Mouse (Mus musculus) MEL (cell line): ENCODE results near the gene Pi4k2a. TPM values are rescaled to one million over a fixed set of nuclear protein-coding genes. Genes with fewer than 3 reads are reported as not detected.

ENCODE experiments used
- DNase-seq: peaks from one replicate; pipeline ENCODE4 v3.0.0; 2011; ENCODE audit warnings: low read depth, low spot score
- H3K27ac ChIP-seq: 2 replicates; pipeline ENCODE4 v1.5.1; 2012; ENCODE audit warnings: low read depth, mild to moderate bottlenecking, control low read depth, low read length, moderate library complexity; ENCODE audit not compliant: control insufficient read depth
- H3K27me3 ChIP-seq, 2 experiments: fragments of 150-350 bp in 1 of 2; sonication (generic) in 1 of 2; 2 replicates each; pipeline ENCODE4 v1.6.1; 2012; ENCODE audit warnings: low read length in 2 of 2, mild to moderate bottlenecking in 2 of 2, improper control_type of control experiment in 1 of 2, moderate library complexity in 1 of 2; ENCODE audit not compliant: insufficient read depth in 2 of 2, control insufficient read depth in 1 of 2
- H3K36me3 ChIP-seq, 2 experiments: 2 replicates each; pipeline ENCODE4 v1.6.1; 2012 to 2014; ENCODE audit warnings: low read length in 2 of 2, improper control_type of control experiment in 1 of 2, inconsistent platforms in 1 of 2, mild to moderate bottlenecking in 1 of 2; ENCODE audit not compliant: insufficient read depth in 2 of 2, control insufficient read depth in 1 of 2
- H3K4me1 ChIP-seq, 2 experiments: fragments of 150-350 bp in 1 of 2; sonication (generic) in 1 of 2; 2 replicates each; pipeline ENCODE4 v1.6.1; 2012; ENCODE audit warnings: low read length in 2 of 2, improper control_type of control experiment in 1 of 2, mild to moderate bottlenecking in 1 of 2; ENCODE audit not compliant: insufficient read depth in 2 of 2, control insufficient read depth in 1 of 2
- H3K4me3 ChIP-seq, 2 experiments: fragments of 150-350 bp in 1 of 2; sonication (generic) in 1 of 2; 2 replicates each; pipeline ENCODE4 v1.5.1; 2012; ENCODE audit warnings: low read depth in 2 of 2, low read length in 2 of 2, mild to moderate bottlenecking in 2 of 2, moderate library complexity in 2 of 2, control low read depth in 1 of 2, improper control_type of control experiment in 1 of 2; ENCODE audit not compliant: control insufficient read depth in 1 of 2, insufficient read depth in 1 of 2
- H3K79me2 ChIP-seq: 2 replicates; pipeline ENCODE4 v1.6.1; 2012; ENCODE audit warnings: mild to moderate bottlenecking, low read length, moderate library complexity; ENCODE audit not compliant: control insufficient read depth, poor library complexity, insufficient read depth
- H3K9ac ChIP-seq: 2 replicates; pipeline ENCODE4 v1.6.1; 2012; ENCODE audit warnings: low read depth, mild to moderate bottlenecking, control low read depth, low read length, moderate library complexity; ENCODE audit not compliant: control insufficient read depth, poor library complexity, severe bottlenecking
- H3K9me3 ChIP-seq: fragments of 150-350 bp; sonication (generic); replicated peaks from 2 replicates; pipeline ENCODE4 v1.6.1; 2012; ENCODE audit warnings: mild to moderate bottlenecking, low read length, improper control_type of control experiment, moderate library complexity; ENCODE audit not compliant: insufficient read depth
- CHD1 ChIP-seq: IDR thresholded peaks from 2 replicates; pipeline ENCODE4 v1.6.1; 2012; ENCODE audit warnings: low read depth, mild to moderate bottlenecking, inconsistent platforms, low read length, improper control_type of control experiment
- CHD2 ChIP-seq: IDR thresholded peaks from 2 replicates; pipeline ENCODE4 v1.6.1; 2011; ENCODE audit warnings: low read length, improper control_type of control experiment
- E2F4 ChIP-seq: IDR thresholded peaks from 2 replicates; pipeline ENCODE4 v1.6.1; 2011; ENCODE audit warnings: low read depth, low read length, improper control_type of control experiment, borderline replicate concordance
- ELF1 ChIP-seq: IDR thresholded peaks from 2 replicates; pipeline ENCODE4 v1.6.1; 2014; ENCODE audit warnings: low read depth, mild to moderate bottlenecking, inconsistent platforms, low read length, improper control_type of control experiment, moderate library complexity
- ETS1 ChIP-seq: IDR thresholded peaks from 2 replicates; pipeline ENCODE4 v1.6.1; 2012; ENCODE audit warnings: low read depth, mild to moderate bottlenecking, inconsistent platforms, low read length, improper control_type of control experiment, moderate library complexity
- GABPA ChIP-seq: IDR thresholded peaks from 2 replicates; pipeline ENCODE4 v1.6.1; 2012; ENCODE audit warnings: low read depth, mild to moderate bottlenecking, inconsistent platforms, low read length, improper control_type of control experiment, moderate library complexity
- KAT2A ChIP-seq: conservative IDR thresholded peaks from 2 replicates; pipeline ENCODE4 v1.6.1; 2012; ENCODE audit warnings: low read depth, low read length, improper control_type of control experiment, inconsistent platforms
- MAFK ChIP-seq: IDR thresholded peaks from 2 replicates; pipeline ENCODE4 v1.6.1; 2011; ENCODE audit warnings: low read depth, mild to moderate bottlenecking, low read length, improper control_type of control experiment, borderline replicate concordance
- MAX ChIP-seq: IDR thresholded peaks from 2 replicates; pipeline ENCODE4 v1.6.1; 2011; ENCODE audit warnings: low read length, improper control_type of control experiment
- MEF2A ChIP-seq: IDR thresholded peaks from 2 replicates; pipeline ENCODE4 v1.6.1; 2014; ENCODE audit warnings: low read depth, mild to moderate bottlenecking, inconsistent platforms, low read length, improper control_type of control experiment; ENCODE audit not compliant: poor library complexity, insufficient replicate concordance, severe bottlenecking; ENCODE audit errors: extremely low read depth
- MXI1 ChIP-seq: IDR thresholded peaks from 2 replicates; pipeline ENCODE4 v1.6.1; 2011; ENCODE audit warnings: mild to moderate bottlenecking, low read depth, low read length, improper control_type of control experiment
- MYB ChIP-seq: IDR thresholded peaks from 2 replicates; pipeline ENCODE4 v1.6.1; 2011; ENCODE audit warnings: mild to moderate bottlenecking, low read depth, low read length, improper control_type of control experiment
- MYC ChIP-seq: IDR thresholded peaks from 2 replicates; pipeline ENCODE4 v1.6.1; 2011; ENCODE audit warnings: low read depth, mild to moderate bottlenecking, low read length, improper control_type of control experiment, moderate library complexity
- NRF1 ChIP-seq: IDR thresholded peaks from 2 replicates; pipeline ENCODE4 v1.6.1; 2014; ENCODE audit warnings: low read depth, mild to moderate bottlenecking, inconsistent platforms, low read length, improper control_type of control experiment, moderate library complexity; ENCODE audit not compliant: poor library complexity, insufficient read depth, severe bottlenecking
- RAD21 ChIP-seq: IDR thresholded peaks from 2 replicates; pipeline ENCODE4 v1.6.1; 2011; ENCODE audit warnings: mild to moderate bottlenecking, low read depth, low read length, improper control_type of control experiment
- RCOR1 ChIP-seq: IDR thresholded peaks from 2 replicates; pipeline ENCODE4 v1.6.1; 2012; ENCODE audit warnings: low read depth, mild to moderate bottlenecking, inconsistent platforms, low read length, improper control_type of control experiment
- SMC3 ChIP-seq: IDR thresholded peaks from 2 replicates; pipeline ENCODE4 v1.6.1; 2011; ENCODE audit warnings: low read depth, low read length, improper control_type of control experiment
- TCF12 ChIP-seq: IDR thresholded peaks from 2 replicates; pipeline ENCODE4 v1.6.1; 2014; ENCODE audit warnings: low read depth, mild to moderate bottlenecking, inconsistent platforms, low read length, improper control_type of control experiment, moderate library complexity
- ZC3H11A ChIP-seq: IDR thresholded peaks from 2 replicates; pipeline ENCODE4 v1.6.1; 2012; ENCODE audit warnings: low read depth, mild to moderate bottlenecking, inconsistent platforms, low read length, improper control_type of control experiment
- ZNF384 ChIP-seq: IDR thresholded peaks from 2 replicates; pipeline ENCODE4 v1.6.1; 2012; ENCODE audit warnings: low read depth, mild to moderate bottlenecking, inconsistent platforms, low read length, improper control_type of control experiment
- polyA plus RNA-seq, 2 experiments: library from polyadenylated mRNA; stranded (reverse) in 1 of 2; unstranded in 1 of 2; fragments of >175 nt in 1 of 2; fragments of >200 nt in 1 of 2; gene quantifications; 2 replicates each; pipeline versions ENCODE4 v1.2.1 to v1.2.4; 2012; ENCODE audit warnings: low replicate concordance in 2 of 2, low read depth in 1 of 2; ENCODE audit not compliant: insufficient read length in 2 of 2, insufficient read depth in 1 of 2, missing spikeins in 1 of 2
- total RNA-seq: library from RNA; depleted of rRNA; stranded (reverse); fragments of 300-350 nt; gene quantifications from 2 replicates; pipeline ENCODE4 v1.2.3, GENCODE M21; 2012

Gene Pi4k2a
- total and polyA plus RNA-seq, 3 experiments = 10.2 to 30.3 TPM; not detected in 1

DNA sequence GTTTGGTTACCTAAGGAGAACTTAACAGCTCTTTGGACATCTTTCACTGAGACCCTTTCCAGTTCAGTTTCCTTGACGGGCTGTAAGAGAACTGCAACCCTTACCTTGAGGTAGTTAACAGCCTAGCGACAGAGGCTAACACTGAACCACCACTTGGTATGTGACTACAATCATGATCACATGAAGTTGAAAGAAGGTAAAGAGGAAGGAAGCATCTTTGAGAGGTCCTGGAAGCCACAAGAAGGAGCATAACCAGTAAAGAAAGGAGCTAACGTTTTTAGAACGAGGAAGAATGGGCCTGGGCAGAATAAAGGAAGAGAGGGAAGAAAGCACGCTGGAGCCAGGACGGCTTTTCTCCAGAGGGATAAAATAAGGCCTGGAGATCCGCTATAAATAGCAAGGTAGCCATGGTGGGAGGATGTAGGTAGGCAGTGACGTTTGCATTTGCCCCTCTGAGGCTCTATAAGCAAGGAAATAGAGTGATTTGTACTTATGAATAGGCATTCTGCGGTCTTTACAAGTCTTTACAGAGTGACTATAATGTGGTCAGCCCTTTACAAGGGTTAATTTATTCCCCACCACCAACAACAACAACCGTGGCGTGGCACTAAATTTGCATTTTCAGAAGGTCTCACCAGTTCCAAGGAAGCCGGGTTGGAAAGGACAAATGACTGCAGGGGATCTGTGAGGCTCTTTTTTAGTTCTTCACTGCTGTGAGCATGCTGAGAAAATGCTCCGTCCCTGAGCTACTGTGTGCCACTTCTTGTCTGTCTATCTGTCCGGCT, 39.4 kb downstream of the Pi4k2a start (continued):
- TF ChIP-seq RCOR1 = peak; percentile 0; the same call in 1 of the 2 replicates
- 0 out of 2 replicates have a peak, but pooled peaks have one; percentile 8 for TF ChIP-seq E2F4
- no peak for TF ChIP-seq RAD21
- TF ChIP-seq CHD1 = peak; percentile 96; the same call in 1 of the 2 replicates
- no peak for TF ChIP-seq NRF1
- no peak for TF ChIP-seq ELF1
- TF ChIP-seq MYB = no peak
- TF ChIP-seq ETS1 = no peak; the same call in 1 of the 2 replicates
- TF ChIP-seq CHD2 = no peak
- TF ChIP-seq ZC3H11A = no peak

DNA sequence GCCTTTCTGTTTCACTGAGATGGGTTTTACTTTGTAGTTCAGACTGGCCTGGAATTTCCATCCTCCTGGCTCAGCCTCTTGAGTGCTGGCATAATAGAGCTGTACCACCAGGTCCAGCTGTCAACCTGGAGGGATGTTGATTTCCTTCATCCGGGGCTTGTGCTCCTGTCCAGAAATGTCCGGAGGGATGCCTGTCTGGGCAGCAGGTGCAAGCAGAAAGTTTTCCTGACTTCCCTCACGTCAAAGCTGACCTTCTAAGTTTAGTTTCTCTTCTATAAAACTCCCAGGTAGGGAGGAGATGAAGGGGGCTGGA, 40.0 kb downstream of the Pi4k2a start:
- peak overlapping the region; percentile 30 to 42 for H3K4me3 ChIP-seq
- TF ChIP-seq CHD2 = no peak
- TF ChIP-seq MAFK = no peak
- TF ChIP-seq RAD21 = no peak
- TF ChIP-seq ELF1 = no peak
- TF ChIP-seq TCF12 = no peak
- no peak for TF ChIP-seq MXI1
- TF ChIP-seq MYC = no peak
- no peak for TF ChIP-seq ZNF384
- no peak for TF ChIP-seq GABPA
- no peak for TF ChIP-seq MEF2A
- H3K9ac ChIP-seq = peak overlapping the region; percentile 78
- peaks cover 26 to 48% of the 10 kb centered on the region in 2 experiments for H3K4me1 ChIP-seq
- peak overlapping the region; percentile 96 for H3K27ac ChIP-seq
- peaks cover 0 to 51% of the 10 kb centered on the region in 2 experiments; a peak in 2 of 4 replicates for H3K36me3 ChIP-seq
- DNase-seq = no peak
- peaks cover 6% of the 10 kb centered on the region for H3K79me2 ChIP-seq
- H3K9me3 ChIP-seq = no peaks in the 10 kb centered on the region
- H3K27me3 ChIP-seq = no peaks in the 10 kb centered on the region

DNA sequence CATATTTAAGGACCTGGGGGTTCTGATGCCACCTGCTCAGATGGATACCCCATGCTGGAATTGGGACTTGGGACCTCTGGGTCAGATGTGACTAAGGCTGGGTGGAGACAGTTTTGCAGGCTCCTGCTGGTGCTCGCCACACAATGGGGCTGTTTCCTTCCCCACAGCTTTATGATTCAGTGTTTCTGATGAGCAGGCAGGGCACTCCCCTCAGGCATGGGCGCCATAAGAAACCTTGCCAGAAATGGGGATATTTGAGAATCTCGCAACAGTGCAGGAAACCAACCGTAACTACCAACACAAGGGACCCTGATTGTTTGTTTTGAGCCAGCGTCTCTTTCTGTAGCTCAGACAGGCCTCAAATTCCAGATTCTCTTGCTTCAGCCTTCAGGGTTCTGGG, 40.8 kb downstream of the Pi4k2a start:
- Histone ChIP-seq H3K36me3 (peaks cover 0 to 51% of the 10 kb centered on the region in 2 experiments; a peak in 2 of 4 replicates), H3K4me1 (peaks cover 30 to 49% of the 10 kb centered on the region in 2 experiments), H3K27ac (0 out of 2 replicates have a peak overlapping the region, but pooled peaks have one; percentile 96), H3K27me3 (no peaks in the 10 kb centered on the region), H3K9me3 (no peaks in the 10 kb centered on the region), H3K4me3 (no peak overlapping the region), H3K79me2 (peaks cover 6% of the 10 kb centered on the region), H3K9ac (peak overlapping the region; percentile 78)
- peak; percentile 40 for DNase-seq
- TF ChIP-seq MAFK (no peak), MYC (no peak), SMC3 (no peak), MXI1 (no peak; the same call in 1 of the 2 replicates), MAX (no peak), KAT2A (no peak)
